Mouse (Mus musculus) forelimb bud, embryonic 11.5 days (tissue): ENCODE measurements at regions not wholly inside any gene's neighbourhood (a gene's known extent, or its start where the extent isn't known, plus 50 kb on each side); places are given as distances from the start of the nearest gene placed in this dataset.

Source experiments
- DNase-seq: peaks from one replicate; pipeline ENCODE4 v3.0.0-alpha.2; 2012; ENCODE audit warnings: low read depth, low spot score

DNA sequence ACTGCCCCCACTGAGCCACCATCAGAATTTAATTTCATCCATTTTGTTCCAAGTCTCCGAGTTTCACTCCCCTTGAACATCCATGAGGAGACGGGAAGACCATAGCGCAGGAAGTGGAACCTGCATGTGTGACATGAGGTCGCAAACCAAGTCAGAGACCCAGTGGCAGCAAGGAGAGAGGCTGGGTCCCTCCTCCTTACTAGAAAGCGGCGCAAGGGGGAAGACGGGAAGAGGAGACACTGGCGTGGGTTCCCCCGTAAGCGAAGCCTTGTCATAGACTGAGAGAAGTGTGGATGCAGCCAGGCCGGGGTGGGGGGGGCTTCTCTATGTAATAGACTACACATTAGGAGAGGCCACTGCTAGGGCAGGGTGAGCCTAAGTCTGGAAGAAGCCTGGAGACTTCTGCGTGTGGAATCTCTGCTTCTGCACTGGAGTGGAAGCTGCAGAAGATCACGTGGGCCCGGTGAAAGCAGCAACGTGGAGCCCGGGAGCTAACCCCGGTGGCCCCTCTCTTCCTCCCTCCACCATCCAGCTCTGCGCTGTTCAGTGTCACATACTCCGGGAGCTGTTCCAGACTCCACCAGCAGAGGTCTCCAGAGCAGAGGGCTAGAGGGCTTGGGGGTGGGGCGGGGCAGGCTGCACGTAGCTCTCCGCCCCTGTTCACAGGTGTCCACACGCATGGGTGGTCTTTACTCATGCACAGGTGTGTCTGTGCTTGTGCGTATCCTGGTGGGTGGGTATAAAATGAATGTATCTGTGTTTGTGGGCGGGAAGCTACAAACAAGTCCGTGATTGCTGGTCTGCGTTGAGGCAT, 159.4 kb downstream of the Zfp36l2 start:
- peak; percentile 90 for DNase-seq

GRCm38 (mm10) chr17:84027275-84027674, 160.5 kb downstream of the Zfp36l2 start:
- DNase-seq, result no peak

GRCm38 (mm10) chr17:84026110-84026509, 161.6 kb downstream of the Zfp36l2 start:
- DNase-seq, result no peak

- DNase-seq, result no peak
Measured at GRCm38 (mm10) chr17:84022358-84022757, 165.4 kb downstream of the Zfp36l2 start.

GRCm38 (mm10) chr17:84018817-84019216, 168.9 kb downstream of the Zfp36l2 start:
- DNase-seq, result no peak

DNA sequence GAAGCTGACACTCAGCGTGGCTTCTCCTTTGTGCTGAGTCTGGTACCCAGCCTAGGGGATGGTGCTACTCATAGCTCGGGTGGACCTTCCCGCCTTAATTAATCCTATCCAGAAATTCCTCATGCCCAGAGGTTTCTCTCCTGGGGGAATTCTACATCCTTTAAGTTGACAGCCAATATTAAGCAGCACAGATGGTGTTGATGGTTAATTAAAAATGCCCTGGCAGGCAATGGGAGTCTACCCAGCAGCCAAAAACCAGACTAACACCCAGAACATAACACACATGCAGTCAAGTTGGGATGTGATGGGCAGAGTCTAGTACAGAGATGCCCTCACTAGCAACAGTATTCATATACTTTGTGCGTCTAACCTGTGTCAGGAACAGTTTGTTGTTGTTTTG, 169.9 kb downstream of the Zfp36l2 start:
- DNase-seq, result no peak

- no peak for DNase-seq
Measured at GRCm38 (mm10) chr17:84014287-84015039, 166.7 kb upstream of the Haao start.

- DNase-seq, result no peak
Measured at GRCm38 (mm10) chr17:84010492-84011060, 162.8 kb upstream of the Haao start.

- no peak for DNase-seq
Measured at GRCm38 (mm10) chr17:84009966-84010365, 162.2 kb upstream of the Haao start.

DNA sequence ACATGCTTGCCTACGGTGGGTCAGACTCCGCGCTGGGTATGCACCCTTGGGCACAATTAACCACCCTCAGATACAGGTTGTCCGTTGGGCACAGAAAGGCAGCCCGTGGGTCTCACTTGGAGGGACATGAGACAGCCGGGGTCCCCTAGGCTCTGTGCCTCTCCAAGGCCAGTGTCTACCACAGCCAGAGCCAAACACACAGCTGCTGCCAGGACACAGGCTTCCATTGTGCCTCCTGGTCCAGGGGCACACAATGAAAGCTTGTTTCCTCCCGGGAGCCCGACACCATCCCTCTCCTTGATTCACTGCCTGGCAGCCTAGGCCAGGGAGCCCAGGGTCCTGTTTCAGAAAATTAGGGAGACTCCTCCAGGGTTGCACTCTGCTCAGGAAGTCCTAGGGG, 161.4 kb upstream of the Haao start:
- DNase-seq, result no peak

DNA sequence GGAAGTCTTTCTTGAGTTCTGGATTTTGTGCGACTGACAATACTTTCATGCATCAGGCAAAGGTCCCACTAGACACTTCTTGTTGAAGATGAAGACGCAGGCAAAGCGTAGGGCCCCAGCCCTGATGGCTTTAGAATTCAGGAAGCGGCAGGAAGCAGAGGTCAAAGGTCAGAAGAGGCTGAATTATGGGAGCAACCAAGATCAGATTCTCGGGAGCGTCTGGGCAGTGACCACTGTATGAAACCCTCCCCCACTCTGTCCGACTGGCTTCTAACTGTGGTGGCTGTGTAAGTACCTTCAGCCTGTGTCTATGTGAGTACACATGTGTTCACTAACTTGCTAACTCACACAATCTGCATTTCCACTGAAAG, 160.9 kb upstream of the Haao start:
- no peak for DNase-seq

DNA sequence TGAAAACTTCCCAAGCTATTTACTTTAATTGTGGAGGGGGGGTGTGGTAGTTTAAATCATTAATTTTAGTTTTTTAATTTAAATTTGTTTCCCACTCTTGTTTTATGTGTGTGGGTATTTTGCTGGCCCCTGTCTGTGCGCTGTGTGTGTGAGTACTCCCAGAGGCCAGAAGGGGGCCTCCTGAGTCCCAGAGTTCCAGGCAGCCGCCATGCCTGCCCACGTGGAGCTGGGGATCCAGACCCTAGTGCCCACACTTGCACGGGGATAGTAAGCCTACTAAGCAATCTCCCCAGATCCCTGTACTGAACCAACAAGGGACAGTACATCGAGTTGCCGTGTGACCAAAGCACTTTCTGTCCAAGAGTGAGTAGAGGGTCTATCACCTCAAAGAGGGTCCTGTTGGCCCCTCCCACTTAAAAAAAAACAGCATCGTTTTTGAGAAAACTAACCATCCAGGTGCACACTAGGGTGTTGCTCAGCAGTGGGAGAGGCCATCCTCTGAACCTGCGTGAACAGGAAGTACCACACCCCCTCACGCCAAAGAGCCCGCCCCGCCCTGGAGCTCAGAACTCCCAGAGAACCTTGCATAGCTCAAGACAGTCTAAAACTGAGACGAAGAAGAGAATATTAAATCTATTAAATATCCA, 160.4 kb upstream of the Haao start:
- DNase-seq, result no peak

DNA sequence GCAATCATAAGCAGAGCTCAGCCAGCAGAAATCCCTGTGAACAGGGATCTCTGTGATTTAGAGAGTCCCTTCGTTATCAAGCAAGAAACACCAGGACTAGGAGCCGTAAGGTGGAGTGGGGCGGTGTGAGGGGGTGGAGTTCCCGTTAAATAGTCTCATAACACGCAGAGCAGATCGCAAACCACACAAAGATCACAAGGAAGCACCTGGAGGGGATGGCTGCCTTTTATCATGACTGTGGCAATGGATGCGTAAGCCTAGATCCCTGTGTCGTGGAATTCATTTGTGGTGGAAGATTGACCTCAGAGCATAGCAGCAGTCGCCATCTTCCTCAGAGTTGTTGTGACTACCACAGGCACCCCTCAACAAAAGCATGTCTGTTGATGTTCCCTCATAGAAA, 159.0 kb upstream of the Haao start:
- no peak for DNase-seq

- no peak for DNase-seq
Measured at GRCm38 (mm10) chr17:84004237-84004636, 156.5 kb upstream of the Haao start.

DNA sequence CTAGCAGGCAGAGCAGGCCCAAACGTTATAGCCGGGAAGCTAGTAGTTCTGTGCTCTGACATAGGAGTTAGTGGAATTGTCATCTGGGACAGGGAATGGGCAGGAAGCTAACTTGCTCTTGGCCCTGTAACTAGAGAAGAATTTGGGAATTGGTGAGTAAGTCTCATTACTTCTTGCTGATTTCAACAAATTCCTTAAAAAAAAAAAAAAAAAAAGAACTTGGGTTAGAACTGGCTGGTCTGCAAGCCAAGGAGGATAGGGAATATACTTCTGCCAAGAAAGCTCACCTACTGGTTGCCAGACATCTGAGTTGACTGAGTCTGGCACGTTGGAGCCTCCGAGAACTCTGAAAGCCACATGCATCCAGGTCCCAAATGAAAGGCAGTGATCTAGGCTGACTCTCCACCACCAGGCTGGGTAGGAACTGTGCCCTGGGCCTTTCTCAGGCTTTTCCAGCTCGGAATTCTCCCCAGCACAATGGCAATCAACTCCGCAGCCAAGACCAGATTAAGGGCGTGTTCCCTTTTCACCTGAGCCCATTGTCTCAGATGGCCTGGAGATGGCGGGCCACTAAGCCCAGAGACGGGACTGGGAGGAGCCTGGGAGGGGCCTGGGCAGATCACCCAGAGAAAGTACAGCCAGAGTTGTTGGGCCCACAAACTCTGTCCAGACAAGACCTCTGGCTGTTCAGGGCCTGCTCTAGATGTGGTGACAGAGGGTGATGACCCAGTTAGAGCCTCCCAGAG, 155.9 kb upstream of the Haao start:
- no peak for DNase-seq

GRCm38 (mm10) chr17:84002939-84003338, 155.2 kb upstream of the Haao start:
- no peak for DNase-seq

- no peak for DNase-seq
Measured at GRCm38 (mm10) chr17:84002327-84002726, 154.6 kb upstream of the Haao start.

- no peak for DNase-seq
Measured at GRCm38 (mm10) chr17:84000115-84000514, 152.4 kb upstream of the Haao start.

DNA sequence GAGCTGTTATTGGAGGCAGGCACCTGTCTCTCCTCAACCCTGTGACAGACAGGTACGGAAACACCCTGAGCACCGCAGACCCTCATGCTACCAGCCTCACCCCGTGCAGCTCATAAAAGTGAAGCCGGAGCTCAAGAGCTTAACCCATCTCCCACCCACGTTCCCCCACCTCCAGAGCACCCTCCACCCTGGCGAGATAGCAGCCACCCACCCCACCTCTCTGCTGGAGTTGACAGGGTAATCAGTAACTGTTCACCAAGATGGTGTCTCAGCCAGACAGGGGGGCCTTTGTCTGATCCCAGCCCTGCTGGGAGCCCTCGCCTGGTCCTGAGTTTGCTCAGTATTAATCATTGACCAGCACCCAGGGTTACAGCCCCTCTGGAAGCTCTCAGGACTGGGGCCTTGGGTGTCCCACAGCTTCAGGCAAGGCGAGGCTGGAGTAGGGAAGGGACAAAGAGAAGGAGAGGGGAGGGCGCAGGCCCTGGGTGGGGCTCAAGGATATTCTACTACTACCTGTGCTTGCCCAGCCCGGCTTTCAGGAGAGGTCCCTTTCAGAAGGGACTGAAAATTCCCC, 151.3 kb upstream of the Haao start:
- DNase-seq, result no peak

DNA sequence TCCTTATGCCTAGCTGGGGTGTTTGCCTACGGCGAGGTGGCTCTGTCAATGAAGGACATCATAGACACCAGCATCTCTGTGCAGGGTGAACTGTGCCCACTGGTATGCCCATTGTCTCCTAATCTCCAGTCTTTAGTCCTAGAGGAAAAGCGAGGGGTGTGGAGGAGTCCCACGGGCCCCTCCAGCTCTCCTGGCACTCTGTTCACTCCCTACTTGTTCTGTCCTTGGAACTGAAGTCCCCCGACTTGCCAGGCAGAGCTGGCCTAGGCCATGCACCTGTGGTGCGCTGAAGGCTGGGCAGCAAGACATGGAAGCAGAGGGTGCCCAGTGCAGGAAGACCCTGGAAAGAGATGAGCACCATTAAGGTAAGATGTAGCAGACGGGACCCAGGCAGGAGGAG, 150.6 kb upstream of the Haao start:
- no peak for DNase-seq

- no peak for DNase-seq
Measured at GRCm38 (mm10) chr17:83997778-83998177, 150.0 kb upstream of the Haao start.
